ENCODE assay signal across 12 mouse cellular contexts in genomic region chr3:89225321-89225815, GRCm38 (mm10). TPM values are rescaled to one million over a fixed set of nuclear protein-coding genes. Genes with fewer than 3 reads are reported as not detected.
DNase-seq lines count a peak whose midpoint lies in the region; ATAC-seq and TF ChIP-seq lines count a peak whose summit lies in the region.
"Had no signal": no experiment of that assay in that cellular context is flagged by ENCODE, and none has a peak within 500 bp of the region (broad histone marks: within the 10 kb centered on the region; RNA-seq: fewer than 3 reads in every experiment).

No protein-coding gene starts in this region.

- DNase-seq in ES-CJ7 (ENCODE audit: low read depth, low spot score): peak; percentile 53
- DNase-seq in hindbrain, embryonic 10.5 days (ENCODE audit: low spot score): no peak
- no peak for DNase-seq in frontal cortex, postnatal 36 days (ENCODE audit: low spot score in 2 of 2)
- no peak for DNase-seq in right cerebral cortex, adult 18-20 months
- DNase-seq: adrenal gland, adult 8-10 months; kidney, adult 9 months; lung, adult 2 months had no signal

- H3K4me3 ChIP-seq in cortical plate, adult 2 months (ENCODE audit: insufficient read depth, low read length): peak overlapping the region; percentile 16
- peak overlapping the region; percentile 83 for H3K4me3 ChIP-seq in hindbrain, embryonic 10.5 days
- peak overlapping the region; percentile 77 for H3K4me3 ChIP-seq in midbrain, embryonic 12.5 days
- H3K4me3 ChIP-seq in intestine, postnatal 0 days (ENCODE audit: low read depth, low read length): no peak overlapping the region
- H3K4me3 ChIP-seq: erythroblast, embryonic 14.5 days; heart, embryonic 13.5 days had no signal

- WGBS in hindbrain, embryonic 10.5 days: 24% methylated on average over 12 of the region's 12 CpGs
- 16% methylated on average over 12 of the region's 12 CpGs for WGBS in midbrain, embryonic 12.5 days
- 67% methylated on average over 12 of the region's 12 CpGs for WGBS in intestine, postnatal 0 days

- peaks cover 51% of the 10 kb centered on the region for H3K36me3 ChIP-seq in hindbrain, embryonic 10.5 days
- peaks cover 38% of the 10 kb centered on the region for H3K36me3 ChIP-seq in midbrain, embryonic 12.5 days
- no peaks in the 10 kb centered on the region; the same call in 1 of the 2 replicates for H3K36me3 ChIP-seq in intestine, postnatal 0 days (ENCODE audit: control insufficient read depth, insufficient read depth)

- no peak for TF ChIP-seq POLR2A in cortical plate, adult 2 months (IDR thresholded peaks at IDR 0.05; ENCODE audit: extremely low read depth, insufficient read depth, low read length)

- peak overlapping the region; percentile 93 for H3K9ac ChIP-seq in midbrain, embryonic 12.5 days (replicated peaks)
- H3K9ac ChIP-seq in intestine, postnatal 0 days (ENCODE audit: low read depth, low read length): no peak overlapping the region

- no peaks in the 10 kb centered on the region for H3K9me3 ChIP-seq in hindbrain, embryonic 10.5 days
- H3K9me3 ChIP-seq in midbrain, embryonic 12.5 days: no peaks in the 10 kb centered on the region
- no peaks in the 10 kb centered on the region for H3K9me3 ChIP-seq in intestine, postnatal 0 days (ENCODE audit: control insufficient read depth)
- H3K9me3 ChIP-seq: heart, embryonic 13.5 days had no signal

- ATAC-seq in midbrain, embryonic 12.5 days (ENCODE audit: low FRiP score, low read depth): no peak
- ATAC-seq in intestine, postnatal 0 days: no peak

- peak overlapping the region; percentile 24; the same call in 1 of the 2 replicates for H3K27ac ChIP-seq in cortical plate, adult 2 months (ENCODE audit: insufficient read depth, low read length)
- H3K27ac ChIP-seq in hindbrain, embryonic 10.5 days: peak overlapping the region; percentile 97
- peak overlapping the region; percentile 98 for H3K27ac ChIP-seq in midbrain, embryonic 12.5 days (replicated peaks)
- no peak overlapping the region for H3K27ac ChIP-seq in intestine, postnatal 0 days (ENCODE audit: low read depth, low read length)
- H3K27ac ChIP-seq: heart, embryonic 13.5 days had no signal

- H3K27me3 ChIP-seq in hindbrain, embryonic 10.5 days (ENCODE audit: insufficient read depth, poor library complexity, severe bottlenecking): peaks cover 17% of the 10 kb centered on the region
- no peaks in the 10 kb centered on the region for H3K27me3 ChIP-seq in midbrain, embryonic 12.5 days
- H3K27me3 ChIP-seq in intestine, postnatal 0 days (replicated peaks; ENCODE audit: control insufficient read depth, insufficient read depth, low read length): no peaks in the 10 kb centered on the region

- peak overlapping the region; percentile 93 for H3K4me2 ChIP-seq in midbrain, embryonic 12.5 days (replicated peaks)
- H3K4me2 ChIP-seq in intestine, postnatal 0 days (replicated peaks; ENCODE audit: low read depth): no peak overlapping the region

- no peak for TF ChIP-seq CTCF in cortical plate, adult 2 months (IDR thresholded peaks at IDR 0.05; ENCODE audit: extremely low read depth, insufficient read depth, low read length)
- TF ChIP-seq CTCF in intestine, postnatal 0 days (IDR thresholded peaks at IDR 0.05; ENCODE audit: low read depth): no peak

- H3K4me1 ChIP-seq in cortical plate, adult 2 months (ENCODE audit: control insufficient read depth, insufficient read depth, low read length): peaks cover 1% of the 10 kb centered on the region; the same call in 1 of the 2 replicates
- H3K4me1 ChIP-seq in hindbrain, embryonic 10.5 days (replicated peaks): peaks cover 81% of the 10 kb centered on the region
- peaks cover 72% of the 10 kb centered on the region for H3K4me1 ChIP-seq in midbrain, embryonic 12.5 days
- peaks cover 4% of the 10 kb centered on the region; the same call in 1 of the 2 replicates for H3K4me1 ChIP-seq in intestine, postnatal 0 days (replicated peaks; ENCODE audit: control insufficient read depth, insufficient read depth, low read length)

RNA-seq across cellular contexts. Expression of gene Mtx1, which starts 1.5 kb away (rescaled TPM):
- 132 and 155 TPM in 2 replicates for polyA plus RNA-seq in cortical plate, adult 2 months (2012; rRNA removed)
- polyA plus RNA-seq in hindbrain, embryonic 10.5 days (2016; fragmentation: Nextera tagmentation; extraction: Ambion mirVana): 228 and 232 TPM in 2 replicates
- polyA plus RNA-seq in midbrain, embryonic 12.5 days (2016; fragmentation: Nextera tagmentation; extraction: Ambion mirVana): 183 and 185 TPM in 2 replicates
- polyA plus RNA-seq in intestine, postnatal 0 days (2015; fragmentation: Nextera tagmentation; extraction: Ambion mirVana): 140 and 145 TPM in 2 replicates

RNA-seq across cellular contexts. Expression of gene Muc1, which starts 3.5 kb away (rescaled TPM):
- 0.88 and 0.95 TPM in 2 replicates for polyA plus RNA-seq in cortical plate, adult 2 months (2012; rRNA removed)
- 1.1 and 1.8 TPM in 2 replicates for polyA plus RNA-seq in hindbrain, embryonic 10.5 days (2016; fragmentation: Nextera tagmentation; extraction: Ambion mirVana)
- polyA plus RNA-seq in midbrain, embryonic 12.5 days (2016; fragmentation: Nextera tagmentation; extraction: Ambion mirVana): 3.8 and 5.2 TPM in 2 replicates
- polyA plus RNA-seq in intestine, postnatal 0 days (2015; fragmentation: Nextera tagmentation; extraction: Ambion mirVana): 3.5 and 6.7 TPM in 2 replicates
- polyA plus RNA-seq: erythroblast, embryonic 14.5 days had no signal

RNA-seq across cellular contexts. Expression of gene Thbs3, which starts 10.4 kb away (rescaled TPM):
- polyA plus RNA-seq in cortical plate, adult 2 months (2012; rRNA removed): 68.9 and 70.6 TPM in 2 replicates
- polyA plus RNA-seq in hindbrain, embryonic 10.5 days (2016; fragmentation: Nextera tagmentation; extraction: Ambion mirVana): 65.5 and 74.7 TPM in 2 replicates
- polyA plus RNA-seq in midbrain, embryonic 12.5 days (2016; fragmentation: Nextera tagmentation; extraction: Ambion mirVana): 105 and 107 TPM in 2 replicates
- polyA plus RNA-seq in intestine, postnatal 0 days (2015; fragmentation: Nextera tagmentation; extraction: Ambion mirVana): 15.2 and 17.2 TPM in 2 replicates

RNA-seq across cellular contexts. Expression of gene Krtcap2, which starts 20.4 kb away (rescaled TPM):
- 58.2 and 61.9 TPM in 2 replicates for polyA plus RNA-seq in cortical plate, adult 2 months (2012; rRNA removed)
- polyA plus RNA-seq in hindbrain, embryonic 10.5 days (2016; fragmentation: Nextera tagmentation; extraction: Ambion mirVana): 276 and 282 TPM in 2 replicates
- 253 and 255 TPM in 2 replicates for polyA plus RNA-seq in midbrain, embryonic 12.5 days (2016; fragmentation: Nextera tagmentation; extraction: Ambion mirVana)
- polyA plus RNA-seq in intestine, postnatal 0 days (2015; fragmentation: Nextera tagmentation; extraction: Ambion mirVana): 273 and 281 TPM in 2 replicates

RNA-seq across cellular contexts. Expression of gene Trim46, which starts 20.7 kb away (rescaled TPM):
- polyA plus RNA-seq in cortical plate, adult 2 months (2012; rRNA removed): 87.2 and 91.0 TPM in 2 replicates
- polyA plus RNA-seq in hindbrain, embryonic 10.5 days (2016; fragmentation: Nextera tagmentation; extraction: Ambion mirVana): 5.2 and 11.6 TPM in 2 replicates
- polyA plus RNA-seq in midbrain, embryonic 12.5 days (2016; fragmentation: Nextera tagmentation; extraction: Ambion mirVana): 25.1 and 25.5 TPM in 2 replicates
- 1.2 and 1.3 TPM in 2 replicates for polyA plus RNA-seq in intestine, postnatal 0 days (2015; fragmentation: Nextera tagmentation; extraction: Ambion mirVana)
